In genomic region chr2:154863672-154864071, GRCm38 (mm10) we compare ENCODE assay signal across 5 mouse cellular contexts.
"Had no signal": no experiment of that assay in that cellular context is flagged by ENCODE, and none has a peak within 500 bp of the region (broad histone marks: within the 10 kb centered on the region; RNA-seq: fewer than 3 reads in every experiment).

No protein-coding gene starts in this region.

- DNase-seq: kidney, adult 2 months; kidney, postnatal 14 days; lung, adult 2 months; lung, postnatal 36 days; thymus, postnatal 36 days had no signal
